Mouse (Mus musculus): ENCODE data around the gene Tmem132c.

GRCm38 (mm10) chr5:127289659-127290058 is 48.1 kb downstream of the Tmem132c start:
- TF ChIP-seq CTCF (conservative IDR thresholded peaks at IDR 0.05; ENCODE audit: low read length) (no peak), NANOG (IDR thresholded peaks at IDR 0.05; ENCODE audit: borderline replicate concordance, low read length) (no peak), POU5F1 (IDR thresholded peaks at IDR 0.05; ENCODE audit: borderline replicate concordance, low read length) (no peak)

Measured in E14TG2a.4 (cell line).